ENCODE assay signal across 8 mouse cellular contexts in genomic region chr15:78915660-78916017, GRCm38 (mm10). TPM values are rescaled to one million over a fixed set of nuclear protein-coding genes. Genes with fewer than 3 reads are reported as not detected.
DNase-seq lines count a peak whose midpoint lies in the region; ATAC-seq and TF ChIP-seq lines count a peak whose summit lies in the region.

No protein-coding gene starts in this region.

- DNase-seq in testis, postnatal 14 days (ENCODE audit: low spot score): no peak
- peak; percentile 94 for DNase-seq in embryo, embryonic 10.5 days (ENCODE audit: low spot score)
- DNase-seq in heart, adult 18-20 months: peak; percentile 81 to 84
- DNase-seq in kidney, adult 11 months: peak; percentile 65
- peak; percentile 74 for DNase-seq in limb, embryonic 11.5 days (ENCODE audit: low spot score)
- DNase-seq in spleen, postnatal 36 days (ENCODE audit: low spot score in 2 of 2): peak; percentile 74 to 80

- no peaks in the 10 kb centered on the region for H3K36me3 ChIP-seq in testis, adult 2 months (ENCODE audit: control insufficient read depth, insufficient read depth, low read length)
- peaks cover 3% of the 10 kb centered on the region; the same call in 1 of the 2 replicates for H3K36me3 ChIP-seq in limb, embryonic 11.5 days (ENCODE audit: control insufficient read depth, insufficient read depth, low read length)
- H3K36me3 ChIP-seq in midbrain, embryonic 12.5 days: peaks cover 20% of the 10 kb centered on the region

- TF ChIP-seq POLR2A in testis, adult 2 months (IDR thresholded peaks at IDR 0.05; ENCODE audit: control insufficient read depth, low read depth, low read length): no peak

- no peak overlapping the region for H3K27ac ChIP-seq in testis, adult 2 months (ENCODE audit: control insufficient read depth, insufficient read depth, low read depth, low read length)
- H3K27ac ChIP-seq in limb, embryonic 11.5 days (replicated peaks; ENCODE audit: low read depth, low read length): no peak overlapping the region
- peak overlapping the region; percentile 15; the same call in 1 of the 2 replicates for H3K27ac ChIP-seq in midbrain, embryonic 12.5 days (replicated peaks)

- H3K4me3 ChIP-seq in testis, adult 2 months (ENCODE audit: control insufficient read depth, low read depth, low read length): no peak overlapping the region
- H3K4me3 ChIP-seq in limb, embryonic 11.5 days (ENCODE audit: low read depth, low read length): peak overlapping the region; percentile 85
- H3K4me3 ChIP-seq in midbrain, embryonic 12.5 days: peak overlapping the region; percentile 63

- H3K4me2 ChIP-seq in limb, embryonic 11.5 days (ENCODE audit: low read depth, severe bottlenecking): peak overlapping the region; percentile 95
- peak overlapping the region; percentile 86 for H3K4me2 ChIP-seq in midbrain, embryonic 12.5 days (replicated peaks)

- ATAC-seq in limb, embryonic 11.5 days (ENCODE audit: insufficient number of reproducible peaks, low FRiP score, low TSS enrichment, low read depth): no peak
- ATAC-seq in midbrain, embryonic 12.5 days (ENCODE audit: low FRiP score, low read depth): peak; percentile 17; the same call in 1 of the 2 replicates

- peak; percentile 74; the same call in 1 of the 2 replicates for TF ChIP-seq CTCF in testis, adult 2 months (IDR thresholded peaks at IDR 0.05; ENCODE audit: control insufficient read depth, insufficient read depth, insufficient replicate concordance, low read depth, low read length)

- WGBS in limb, embryonic 11.5 days: 7% methylated on average over 8 of the region's 8 CpGs
- whole genome bisulfite sequencing in midbrain, embryonic 12.5 days: 9% methylated on average over 8 of the region's 8 CpGs

- peaks cover 6% of the 10 kb centered on the region for H3K4me1 ChIP-seq in testis, adult 2 months (ENCODE audit: control insufficient read depth, insufficient read depth, low read length)
- H3K4me1 ChIP-seq in limb, embryonic 11.5 days (ENCODE audit: control insufficient read depth, insufficient read depth, low read length): peaks cover 20% of the 10 kb centered on the region
- peaks cover 31% of the 10 kb centered on the region for H3K4me1 ChIP-seq in midbrain, embryonic 12.5 days

- no peaks in the 10 kb centered on the region for H3K9me3 ChIP-seq in limb, embryonic 11.5 days (ENCODE audit: control insufficient read depth, low read length)
- no peaks in the 10 kb centered on the region for H3K9me3 ChIP-seq in midbrain, embryonic 12.5 days

- no peaks in the 10 kb centered on the region for H3K27me3 ChIP-seq in testis, adult 2 months (ENCODE audit: control insufficient read depth, insufficient read depth, low read length)
- H3K27me3 ChIP-seq in limb, embryonic 11.5 days (ENCODE audit: control insufficient read depth, insufficient read depth, low read length): no peaks in the 10 kb centered on the region
- H3K27me3 ChIP-seq in midbrain, embryonic 12.5 days: peaks cover 4% of the 10 kb centered on the region; the same call in 1 of the 2 replicates

- H3K9ac ChIP-seq in limb, embryonic 11.5 days (ENCODE audit: low read length): no peak overlapping the region
- peak overlapping the region; percentile 76 for H3K9ac ChIP-seq in midbrain, embryonic 12.5 days (replicated peaks)

RNA-seq across cellular contexts. Expression of gene Pdxp, which starts 1.9 kb away (rescaled TPM):
- 3.6 and 3.8 TPM in 2 replicates for polyA plus RNA-seq in testis, adult 2 months (2012; rRNA removed)
- under 1 TPM; 0.62 to 0.64 TPM for total RNA-seq in heart, adult 18-20 months (2021)
- 38.2 and 39.6 TPM in 2 replicates for polyA plus RNA-seq in limb, embryonic 11.5 days (2014; fragmentation: Nextera tagmentation; extraction: Ambion mirVana)
- polyA plus RNA-seq in midbrain, embryonic 12.5 days (2016; fragmentation: Nextera tagmentation; extraction: Ambion mirVana): 46.3 and 53.7 TPM in 2 replicates

RNA-seq across cellular contexts. Expression of gene Lgals1, which starts 10.9 kb away (rescaled TPM):
- polyA plus RNA-seq in testis, adult 2 months (2012; rRNA removed): 92.0 and 106 TPM in 2 replicates
- total RNA-seq in heart, adult 18-20 months (2021): 100 to 1,000 TPM; 185 to 222 TPM
- 567 and 570 TPM in 2 replicates for polyA plus RNA-seq in limb, embryonic 11.5 days (2014; fragmentation: Nextera tagmentation; extraction: Ambion mirVana)
- 346 and 420 TPM in 2 replicates for polyA plus RNA-seq in midbrain, embryonic 12.5 days (2016; fragmentation: Nextera tagmentation; extraction: Ambion mirVana)

RNA-seq across cellular contexts. Expression of gene Sh3bp1, which starts 16.1 kb away (rescaled TPM):
- polyA plus RNA-seq in testis, adult 2 months (2012; rRNA removed): 3.3 and 3.5 TPM in 2 replicates
- total RNA-seq in heart, adult 18-20 months (2021): 1 to 10 TPM; 3.5 to 7.1 TPM
- polyA plus RNA-seq in limb, embryonic 11.5 days (2014; fragmentation: Nextera tagmentation; extraction: Ambion mirVana): 45.0 and 50.9 TPM in 2 replicates
- polyA plus RNA-seq in midbrain, embryonic 12.5 days (2016; fragmentation: Nextera tagmentation; extraction: Ambion mirVana): 8.2 and 9.3 TPM in 2 replicates

RNA-seq across cellular contexts. Expression of gene Gm49510, which starts 16.2 kb away (rescaled TPM):
- polyA plus RNA-seq in testis, adult 2 months (2012; rRNA removed): not detected in 2 replicates
- under 1 TPM; 0.10 to 0.27 TPM for total RNA-seq in heart, adult 18-20 months (2021)
- 0.92 and 1.0 TPM in 2 replicates for polyA plus RNA-seq in limb, embryonic 11.5 days (2014; fragmentation: Nextera tagmentation; extraction: Ambion mirVana)
- 0.10 TPM in 1 of 2 replicates, not detected in the other for polyA plus RNA-seq in midbrain, embryonic 12.5 days (2016; fragmentation: Nextera tagmentation; extraction: Ambion mirVana)

RNA-seq across cellular contexts. Expression of gene Nol12, which starts 19.1 kb away (rescaled TPM):
- 40.7 and 44.6 TPM in 2 replicates for polyA plus RNA-seq in testis, adult 2 months (2012; rRNA removed)
- 10 to 100 TPM; 15.7 to 19.1 TPM for total RNA-seq in heart, adult 18-20 months (2021)
- 72.7 and 76.3 TPM in 2 replicates for polyA plus RNA-seq in limb, embryonic 11.5 days (2014; fragmentation: Nextera tagmentation; extraction: Ambion mirVana)
- polyA plus RNA-seq in midbrain, embryonic 12.5 days (2016; fragmentation: Nextera tagmentation; extraction: Ambion mirVana): 50.2 and 59.6 TPM in 2 replicates
